Mouse (Mus musculus) colon, adult 2 months (tissue): ENCODE measurements around the gene Il1rap. TPM values are rescaled to one million over a fixed set of nuclear protein-coding genes. Genes with fewer than 3 reads are reported as not detected.

Experiments
- polyA plus RNA-seq: library from polyadenylated mRNA; depleted of rRNA; stranded (reverse); fragments of >200 nt; gene quantifications from 2 replicates; pipeline ENCODE4 v1.2.3, GENCODE M21; 2012; rRNA removed

The Il1rap gene
- polyA plus RNA-seq: 1.9 and 2.0 TPM in 2 replicates

GRCm38 (mm10) chr16:26581048-26581912 lies at the start of gene Il1rap:
TSS of gene Il1rap (plus strand) at chr16:26581704.

Other genes with a start within 250 kb of the Il1rap start
- 0.86 and 0.88 TPM in 2 replicates for gene Cldn1, start 209.9 kb upstream of the Il1rap start, polyA plus RNA-seq
- gene Cldn16, start 118.6 kb upstream of the Il1rap start, polyA plus RNA-seq: not detected in 2 replicates
- not detected in 2 replicates for gene Tmem207, start 54.9 kb upstream of the Il1rap start, polyA plus RNA-seq